Mouse (Mus musculus) embryonic facial prominence, embryonic 12.5 days (tissue): Measurements from ENCODE around the gene Fuom. TPM values are rescaled to one million over a fixed set of nuclear protein-coding genes. Genes with fewer than 3 reads are reported as not detected.

Experiments
- ATAC-seq: fragments of 200-750 bp; cut with Nextera tagmentation; 2 replicates; pipeline ENCODE4 v1.8.0; 2017; ENCODE audit not compliant: insufficient number of reproducible peaks, insufficient read depth, low FRiP score, low TSS enrichment
- H3K27ac ChIP-seq: fragments of 300-500 bp; sonication (generic); 2 replicates; pipeline ENCODE4 v1.5.1; 2016; ENCODE audit warnings: mild to moderate bottlenecking
- H3K27me3 ChIP-seq: fragments of 300-500 bp; sonication (generic); 2 replicates; pipeline ENCODE4 v1.6.1; 2016; ENCODE audit warnings: mild to moderate bottlenecking, moderate library complexity
- H3K36me3 ChIP-seq: fragments of 300-500 bp; sonication (generic); 2 replicates; pipeline ENCODE4 v1.6.1; 2016; ENCODE audit warnings: mild to moderate bottlenecking
- H3K4me1 ChIP-seq: fragments of 300-500 bp; sonication (generic); 2 replicates; pipeline ENCODE4 v1.6.1; 2016
- H3K4me2 ChIP-seq: fragments of 300-500 bp; sonication (generic); replicated peaks from 2 replicates; pipeline ENCODE4 v1.6.1; 2016; ENCODE audit warnings: mild to moderate bottlenecking, moderate library complexity
- H3K4me3 ChIP-seq: fragments of 300-500 bp; sonication (generic); 2 replicates; pipeline ENCODE4 v1.5.1; 2016; ENCODE audit warnings: mild to moderate bottlenecking
- H3K9ac ChIP-seq: fragments of 300-500 bp; sonication (generic); 2 replicates; pipeline ENCODE4 v1.6.1; 2016; ENCODE audit warnings: mild to moderate bottlenecking, moderate library complexity
- H3K9me3 ChIP-seq: fragments of 300-500 bp; sonication (generic); 2 replicates; pipeline ENCODE4 v1.6.1; 2016; ENCODE audit warnings: mild to moderate bottlenecking, moderate library complexity
- WGBS: fragments of 180-500 bp; shearing (Covaris S2); methylation state at CpG from one replicate; pipeline ENCODE4 v1.1.7; 2016; 5-methylcytosine and 5-hydroxymethylcytosine counted together
- polyA plus RNA-seq: library from polyadenylated mRNA; unstranded; fragments of >200 nt; fragmentation: Nextera tagmentation; extraction: Ambion mirVana; gene quantifications from 2 replicates; pipeline ENCODE4 v1.2.1, GENCODE M21; 2016

The Fuom gene
- polyA plus RNA-seq, 1 experiment from 2014 or later, result 22.0 TPM

- no peaks in the 10 kb centered on the region for H3K9me3 ChIP-seq
- H3K27ac ChIP-seq, result peak overlapping the region; percentile 75; the same call in 1 of the 2 replicates
- peak overlapping the region; percentile 64 for H3K4me2 ChIP-seq
- H3K9ac ChIP-seq, result peak overlapping the region; percentile 81
- H3K27me3 ChIP-seq, result no peaks in the 10 kb centered on the region
- peak overlapping the region; percentile 85 for H3K4me3 ChIP-seq
- H3K36me3 ChIP-seq, result 0 out of 2 replicates have a peak, but pooled peaks cover 13% of the 10 kb centered on the region
- ATAC-seq, result peak; percentile 97
- WGBS, result 1% methylated on average over 40 of the region's 40 CpGs
- H3K4me1 ChIP-seq, result 0 out of 2 replicates have a peak, but pooled peaks cover 5% of the 10 kb centered on the region
Observed at GRCm38 (mm10) chr7:140125278-140126021, 23.2 kb upstream of the Fuom start.

GRCm38 (mm10) chr7:140124382-140124781, 22.1 kb upstream of the Fuom start:
- H3K4me1 ChIP-seq, result 0 out of 2 replicates have a peak, but pooled peaks cover 5% of the 10 kb centered on the region
- no peak overlapping the region for H3K4me3 ChIP-seq
- 0 out of 2 replicates have a peak, but pooled peaks cover 3% of the 10 kb centered on the region for H3K36me3 ChIP-seq
- ATAC-seq, result no peak
- H3K9me3 ChIP-seq, result no peaks in the 10 kb centered on the region
- no peak overlapping the region for H3K9ac ChIP-seq
- no peak overlapping the region for H3K27ac ChIP-seq
- no peaks in the 10 kb centered on the region for H3K27me3 ChIP-seq
- WGBS, result 100% methylated on average over 1 of the region's 1 CpGs
- H3K4me2 ChIP-seq, result no peak overlapping the region

DNA sequence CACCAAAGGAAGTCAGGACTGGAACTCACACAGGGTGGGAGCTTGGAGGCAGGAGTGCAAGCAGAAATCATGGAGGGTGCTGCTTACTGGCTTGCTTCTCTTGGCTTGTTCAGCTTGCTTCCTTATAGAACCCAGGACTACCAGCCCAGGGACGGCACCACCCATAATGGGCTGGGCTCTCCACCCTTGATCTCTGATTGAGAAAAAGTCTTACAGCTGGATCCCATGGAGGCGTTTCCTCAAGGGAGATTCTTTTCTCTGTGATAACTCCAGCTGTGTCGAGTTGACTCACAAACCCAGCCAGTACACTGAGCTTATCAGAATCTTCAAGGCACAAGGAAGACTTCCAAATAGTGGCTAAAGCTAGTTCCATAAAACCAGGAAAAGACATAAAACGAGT, 20.5 kb upstream of the Fuom start:
- no peaks in the 10 kb centered on the region for H3K27me3 ChIP-seq
- WGBS, result 35% methylated on average over 4 of the region's 4 CpGs

DNA sequence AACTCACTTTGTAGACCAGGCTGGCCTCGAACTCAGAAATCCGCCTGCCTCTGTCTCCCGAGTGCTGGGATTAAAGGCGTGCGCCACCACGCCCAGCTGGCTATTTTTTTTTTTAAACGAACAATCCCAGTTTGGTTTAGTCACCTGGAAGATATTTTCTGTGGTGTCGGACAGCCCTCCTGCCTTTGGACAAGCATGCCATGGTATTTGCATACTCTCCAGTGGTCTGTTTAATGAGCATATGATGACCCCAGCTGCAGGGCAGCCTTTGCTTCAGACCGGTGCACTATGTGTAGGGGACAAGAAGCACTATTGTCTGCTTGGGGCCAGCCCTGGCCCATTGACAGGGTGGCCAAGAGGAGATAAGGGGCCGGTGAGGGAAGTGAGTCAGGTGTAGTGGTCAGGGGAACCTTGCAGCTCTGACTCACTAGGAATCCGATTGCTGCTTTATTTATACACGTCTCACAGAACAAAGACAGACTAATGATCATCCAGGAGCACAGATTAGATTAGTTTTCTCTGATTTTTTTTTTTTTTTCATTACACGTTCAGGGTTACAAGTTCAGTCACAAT, 19.2 kb upstream of the Fuom start:
- H3K4me3 ChIP-seq, result no peak overlapping the region
- H3K4me2 ChIP-seq, result no peak overlapping the region
- no peaks in the 10 kb centered on the region for H3K27me3 ChIP-seq
- no peak for ATAC-seq
- no peak overlapping the region for H3K27ac ChIP-seq
- no peaks in the 10 kb centered on the region for H3K9me3 ChIP-seq
- no peaks in the 10 kb centered on the region for H3K36me3 ChIP-seq
- H3K9ac ChIP-seq, result no peak overlapping the region
- H3K4me1 ChIP-seq, result no peaks in the 10 kb centered on the region
- 71% methylated on average over 13 of the region's 13 CpGs for WGBS

More for the DNA sequence above, 20.5 kb upstream of the Fuom start:
- ATAC-seq, result no peak
- H3K9me3 ChIP-seq, result no peaks in the 10 kb centered on the region
- no peaks in the 10 kb centered on the region for H3K36me3 ChIP-seq
- H3K27ac ChIP-seq, result no peak overlapping the region
- H3K4me2 ChIP-seq, result no peak overlapping the region
- no peak overlapping the region for H3K9ac ChIP-seq
- 0 out of 2 replicates have a peak, but pooled peaks cover 5% of the 10 kb centered on the region for H3K4me1 ChIP-seq
- H3K4me3 ChIP-seq, result no peak overlapping the region

GRCm38 (mm10) chr7:140120484-140120883, 18.2 kb upstream of the Fuom start:
- WGBS, result 91% methylated on average over 2 of the region's 2 CpGs
- Histone ChIP-seq H3K36me3 (no peaks in the 10 kb centered on the region), H3K4me3 (no peak overlapping the region), H3K4me1 (no peaks in the 10 kb centered on the region), H3K4me2 (no peak overlapping the region), H3K27me3 (no peaks in the 10 kb centered on the region), H3K9ac (no peak overlapping the region), H3K27ac (no peak overlapping the region), H3K9me3 (no peaks in the 10 kb centered on the region)
- no peak for ATAC-seq

DNA sequence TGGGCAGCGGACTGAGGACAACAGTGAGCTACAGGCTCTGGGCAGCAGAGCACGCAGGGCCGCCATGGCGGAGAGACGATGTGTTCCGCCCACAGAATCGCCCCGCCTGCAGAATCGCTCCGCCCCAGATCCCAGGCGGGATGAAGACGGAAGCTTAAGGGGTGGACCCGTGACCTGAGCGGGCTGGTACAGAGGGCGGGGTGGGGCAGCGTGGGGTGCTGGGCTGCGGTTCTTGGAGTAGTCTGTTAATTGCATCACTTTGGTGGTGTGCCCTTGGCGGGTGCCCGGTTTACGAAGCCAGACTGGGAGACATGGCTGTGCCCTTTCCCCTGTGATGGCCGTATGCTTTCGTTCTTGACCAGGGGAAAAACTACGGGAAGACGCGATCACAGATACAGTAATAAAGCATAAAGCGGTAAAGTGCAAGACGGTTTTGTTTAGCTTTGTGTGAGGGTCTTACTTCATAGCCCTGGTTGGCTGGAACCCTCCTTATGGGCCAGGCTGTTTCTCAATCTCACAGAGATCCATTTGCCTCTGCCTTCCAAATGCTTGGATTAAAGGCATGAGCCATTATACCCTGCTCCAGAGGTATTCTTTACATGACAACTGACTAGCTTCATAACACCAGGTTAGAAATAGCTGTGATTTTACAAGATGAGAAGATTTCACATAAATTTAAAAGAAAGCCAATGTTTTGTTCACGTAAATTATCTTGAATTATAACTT, 14.3 kb upstream of the Fuom start, which contains the start of gene Echs1:
Gene Echs1, minus strand, starts transcription at position 148 of the 726 bp plus-strand sequence.
- peak within 1 kb of the TSS; percentile 74 for H3K4me3 ChIP-seq

DNA sequence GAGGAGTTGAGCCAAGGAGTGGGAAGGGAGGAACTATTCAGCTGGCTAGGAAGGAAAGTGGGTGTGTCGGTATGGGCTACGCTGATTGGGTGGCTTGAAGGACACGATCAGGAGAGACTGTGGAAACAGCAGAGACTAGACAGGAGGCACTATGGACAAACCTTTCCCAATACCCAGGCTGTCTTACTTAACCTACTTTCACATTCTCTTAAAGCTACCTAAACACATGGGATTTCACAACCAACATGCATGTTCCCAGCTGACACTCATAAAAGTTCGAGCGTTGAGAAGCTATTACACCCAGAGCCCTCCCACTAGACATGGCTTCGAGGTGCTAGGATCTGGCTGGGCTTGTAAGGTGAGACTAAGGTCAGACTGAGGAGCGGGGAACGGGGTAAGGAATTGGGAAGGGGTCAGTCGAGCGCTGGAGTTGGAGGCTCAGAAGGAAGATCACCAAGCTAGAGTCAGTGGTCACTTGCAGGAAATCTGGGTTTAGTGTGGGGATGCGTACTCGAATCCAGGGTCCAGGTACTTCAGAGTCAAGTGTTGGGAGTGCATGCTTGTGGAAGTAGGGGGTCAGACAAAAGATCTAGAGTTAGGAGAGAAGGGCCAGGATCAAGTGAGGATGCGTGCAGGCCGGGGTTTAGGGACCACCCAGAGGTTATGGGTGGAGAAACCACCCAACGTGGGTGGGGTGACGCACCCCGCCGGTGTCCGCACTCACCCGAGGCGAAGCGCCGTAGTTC, 13.5 kb upstream of the Fuom start, which contains the start of gene Paox:
Gene Paox, plus strand, starts transcription at position 217 of the 746 bp plus-strand sequence.
- Histone ChIP-seq H3K4me3 (peak within 1 kb of the TSS; percentile 74), H3K27me3 (no peaks in the 10 kb centered on the region), H3K36me3 (peaks cover 22% of the 10 kb centered on the region), H3K27ac (peak within 1 kb of the TSS; percentile 72), H3K9ac (peak within 1 kb of the TSS; percentile 73), H3K4me1 (peaks cover 4% of the 10 kb centered on the region; the same call in 1 of the 2 replicates), H3K9me3 (no peaks in the 10 kb centered on the region), H3K4me2 (peak within 1 kb of the TSS; percentile 65)
- WGBS, result 3% methylated on average over 23 of the region's 23 CpGs
- peak; percentile 78 for ATAC-seq

More for the DNA sequence above, 14.3 kb upstream of the Fuom start, which contains the start of gene Echs1:
- 4% methylated on average over 28 of the region's 28 CpGs for WGBS
- ATAC-seq, result peak; percentile 87
- Histone ChIP-seq H3K4me2 (peak within 1 kb of the TSS; percentile 65), H3K36me3 (peaks cover 14% of the 10 kb centered on the region), H3K9me3 (no peaks in the 10 kb centered on the region), H3K4me1 (peaks cover 4% of the 10 kb centered on the region; the same call in 1 of the 2 replicates), H3K9ac (peak within 1 kb of the TSS; percentile 73), H3K27me3 (no peaks in the 10 kb centered on the region), H3K27ac (peak within 1 kb of the TSS; percentile 72)

- ATAC-seq, result no peak
- Histone ChIP-seq H3K27ac (no peak overlapping the region), H3K9me3 (no peaks in the 10 kb centered on the region), H3K9ac (no peak overlapping the region), H3K27me3 (no peaks in the 10 kb centered on the region), H3K4me3 (no peak overlapping the region), H3K4me1 (peaks cover 4% of the 10 kb centered on the region; the same call in 1 of the 2 replicates), H3K4me2 (no peak overlapping the region), H3K36me3 (peaks cover 59% of the 10 kb centered on the region)
- WGBS, result 79% methylated on average over 3 of the region's 3 CpGs
Observed at GRCm38 (mm10) chr7:140111943-140112342, 9.7 kb upstream of the Fuom start.

DNA sequence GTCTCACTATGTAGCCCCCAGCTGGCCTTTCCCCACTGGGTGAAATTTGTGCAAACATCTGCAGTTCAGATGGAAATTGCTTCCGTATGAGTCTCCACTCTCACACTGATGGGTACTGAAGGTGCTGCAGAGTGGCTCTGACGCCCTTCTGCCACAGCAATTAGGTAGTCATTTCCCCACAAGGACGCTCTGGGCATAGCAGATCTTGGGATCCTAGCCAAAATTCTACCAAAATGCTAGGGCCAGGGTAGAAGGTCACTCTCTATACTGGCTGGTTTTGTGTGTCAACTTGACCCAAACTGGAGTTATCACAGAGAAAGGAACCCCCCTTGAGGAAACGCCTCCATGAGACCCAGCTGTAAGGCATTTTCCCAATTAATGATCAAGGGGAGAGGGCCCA, 1.8 kb upstream of the Fuom start:
- Histone ChIP-seq H3K36me3 (peaks cover 38% of the 10 kb centered on the region), H3K9me3 (no peaks in the 10 kb centered on the region), H3K27ac (no peak overlapping the region), H3K4me1 (peaks cover 8% of the 10 kb centered on the region; the same call in 1 of the 2 replicates), H3K4me3 (no peak overlapping the region), H3K4me2 (no peak overlapping the region), H3K27me3 (no peaks in the 10 kb centered on the region), H3K9ac (no peak overlapping the region)
- 57% methylated on average over 4 of the region's 4 CpGs for WGBS
- ATAC-seq, result no peak

DNA sequence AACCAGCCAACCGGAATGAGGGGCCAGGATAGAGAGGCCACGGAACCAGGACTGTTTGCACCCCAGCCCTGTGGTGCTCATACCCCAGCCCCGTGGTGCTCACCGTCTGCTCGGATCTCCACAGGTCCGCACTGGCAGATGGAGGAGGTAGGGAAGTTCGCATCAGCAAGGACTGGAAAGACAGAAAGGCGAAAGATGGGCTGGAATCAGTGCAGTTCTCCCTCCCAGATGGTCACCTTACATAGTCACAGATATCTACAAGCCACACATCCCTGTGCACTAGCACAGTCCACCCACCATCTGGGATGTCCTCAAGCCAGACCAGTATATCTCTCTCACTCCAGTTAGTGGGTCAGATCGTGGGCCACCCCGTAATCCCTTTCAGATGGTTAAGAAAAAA, 743 bp downstream of the Fuom start:
- Histone ChIP-seq H3K4me1 (peaks cover 8% of the 10 kb centered on the region; the same call in 1 of the 2 replicates), H3K4me3 (peak overlapping the region; percentile 43), H3K27me3 (no peaks in the 10 kb centered on the region), H3K36me3 (peaks cover 15% of the 10 kb centered on the region), H3K9me3 (no peaks in the 10 kb centered on the region), H3K9ac (peak overlapping the region; percentile 63; the same call in 1 of the 2 replicates), H3K27ac (no peak overlapping the region), H3K4me2 (peak overlapping the region; percentile 69)
- 72% methylated on average over 10 of the region's 10 CpGs for WGBS
- ATAC-seq, result no peak

- 88% methylated on average over 1 of the region's 1 CpGs for WGBS
Observed at GRCm38 (mm10) chr7:140098466-140098865, 3.8 kb downstream of the Fuom start.

More at GRCm38 (mm10) chr7:140098466-140098865, 3.8 kb downstream of the Fuom start:
- no peaks in the 10 kb centered on the region for H3K36me3 ChIP-seq
- no peak overlapping the region for H3K4me2 ChIP-seq
- peaks cover 11% of the 10 kb centered on the region; the same call in 1 of the 2 replicates for H3K4me1 ChIP-seq
- H3K9ac ChIP-seq, result no peak overlapping the region
- no peak for ATAC-seq
- H3K4me3 ChIP-seq, result no peak overlapping the region
- no peaks in the 10 kb centered on the region; the same call in 1 of the 2 replicates for H3K27me3 ChIP-seq
- H3K9me3 ChIP-seq, result no peaks in the 10 kb centered on the region
- no peak overlapping the region for H3K27ac ChIP-seq
